Mouse (Mus musculus) limb, embryonic 11.5 days (tissue): ENCODE data around the gene Col26a1. TPM values are rescaled to one million over a fixed set of nuclear protein-coding genes. Genes with fewer than 3 reads are reported as not detected.
A peak's percentile ranks its signal among the peaks of the same experiment; 100 is the strongest.
"Not testable (repeated sequence)": the region's sequence is repeated elsewhere in the genome, so short reads cannot be mapped to it uniquely, and the experiment has no call there.

ENCODE experiments used
- ATAC-seq: fragments of 200-750 bp; cut with Nextera tagmentation; 2 replicates; pipeline ENCODE4 v1.8.0; 2017; ENCODE audit warnings: low read depth; ENCODE audit not compliant: insufficient number of reproducible peaks, low FRiP score, low TSS enrichment
- DNase-seq: peaks from one replicate; pipeline ENCODE4 v3.0.0-alpha.2; 2015; ENCODE audit warnings: low spot score
- H3K27ac ChIP-seq: fragments of 300-500 bp; sonication (generic); replicated peaks from 2 replicates; pipeline ENCODE4 v1.5.1; 2014; ENCODE audit warnings: low read depth, mild to moderate bottlenecking, low read length
- H3K27me3 ChIP-seq: fragments of 300-500 bp; sonication (generic); 2 replicates; pipeline ENCODE4 v1.6.1; 2014; ENCODE audit warnings: mild to moderate bottlenecking, low read length, mixed read lengths; ENCODE audit not compliant: control insufficient read depth, insufficient read depth
- H3K36me3 ChIP-seq: fragments of 300-500 bp; sonication (generic); 2 replicates; pipeline ENCODE4 v1.6.1; 2014; ENCODE audit warnings: mild to moderate bottlenecking, low read length, moderate library complexity, mixed read lengths; ENCODE audit not compliant: control insufficient read depth, insufficient read depth
- H3K4me1 ChIP-seq: fragments of 300-500 bp; sonication (generic); 2 replicates; pipeline ENCODE4 v1.6.1; 2014; ENCODE audit warnings: low read length, mixed read lengths; ENCODE audit not compliant: control insufficient read depth, insufficient read depth
- H3K4me2 ChIP-seq: fragments of 300-500 bp; sonication (generic); 2 replicates; pipeline ENCODE4 v1.6.1; 2014; ENCODE audit warnings: low read depth, mild to moderate bottlenecking, moderate library complexity; ENCODE audit not compliant: severe bottlenecking
- H3K4me3 ChIP-seq: fragments of 300-500 bp; sonication (generic); 2 replicates; pipeline ENCODE4 v1.5.1; 2014; ENCODE audit warnings: low read depth, low read length
- H3K9ac ChIP-seq: fragments of 300-500 bp; sonication (generic); 2 replicates; pipeline ENCODE4 v1.6.1; 2014; ENCODE audit warnings: mild to moderate bottlenecking, low read length
- H3K9me3 ChIP-seq: fragments of 300-500 bp; sonication (generic); 2 replicates; pipeline ENCODE4 v1.6.1; 2016; ENCODE audit warnings: low read length; ENCODE audit not compliant: control insufficient read depth
- WGBS: fragments of 180-500 bp; shearing (Covaris S2); extraction: QIAGEN DNeasy Blood & Tissue Kit; methylation state at CpG from one replicate; pipeline ENCODE4 v1.1.7; 2014; 5-methylcytosine and 5-hydroxymethylcytosine counted together
- polyA plus RNA-seq: library from polyadenylated mRNA; unstranded; fragments of >200 nt; fragmentation: Nextera tagmentation; extraction: Ambion mirVana; gene quantifications from 2 replicates; pipeline ENCODE4 v1.2.1, GENCODE M21; 2014

Gene Col26a1
- polyA plus RNA-seq, 1 experiment from 2014 or later, result 69.0 TPM

DNA sequence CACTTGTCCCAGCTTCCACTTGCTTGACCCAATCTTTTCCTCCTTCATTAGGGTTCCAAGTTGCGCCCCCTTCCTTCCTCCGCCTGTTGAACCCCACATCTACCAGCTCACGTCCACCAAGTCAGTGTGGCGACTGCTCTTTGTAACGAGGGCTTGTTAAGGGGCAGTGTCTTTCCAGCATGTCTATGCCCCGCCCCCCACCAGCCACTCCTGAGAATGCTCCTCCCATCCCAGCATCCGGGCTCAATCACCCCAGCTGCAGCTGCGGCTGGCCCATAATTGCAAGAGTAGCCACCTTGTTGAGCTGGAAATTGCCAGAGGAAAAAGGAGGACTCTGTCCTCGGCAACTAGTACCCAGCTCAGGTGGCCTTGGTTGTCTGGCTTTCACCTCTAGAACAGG, 136.4 kb downstream of the Col26a1 start:
- Histone ChIP-seq H3K9ac (no peak overlapping the region), H3K4me3 (no peak overlapping the region), H3K4me2 (no peak overlapping the region), H3K36me3 (peaks cover 37% of the 10 kb centered on the region), H3K9me3 (peaks cover 29% of the 10 kb centered on the region), H3K4me1 (no peaks in the 10 kb centered on the region), H3K27me3 (no peaks in the 10 kb centered on the region), H3K27ac (no peak overlapping the region)
- no peak for DNase-seq
- no peak for ATAC-seq
- 80% methylated on average over 9 of the region's 9 CpGs for WGBS

DNA sequence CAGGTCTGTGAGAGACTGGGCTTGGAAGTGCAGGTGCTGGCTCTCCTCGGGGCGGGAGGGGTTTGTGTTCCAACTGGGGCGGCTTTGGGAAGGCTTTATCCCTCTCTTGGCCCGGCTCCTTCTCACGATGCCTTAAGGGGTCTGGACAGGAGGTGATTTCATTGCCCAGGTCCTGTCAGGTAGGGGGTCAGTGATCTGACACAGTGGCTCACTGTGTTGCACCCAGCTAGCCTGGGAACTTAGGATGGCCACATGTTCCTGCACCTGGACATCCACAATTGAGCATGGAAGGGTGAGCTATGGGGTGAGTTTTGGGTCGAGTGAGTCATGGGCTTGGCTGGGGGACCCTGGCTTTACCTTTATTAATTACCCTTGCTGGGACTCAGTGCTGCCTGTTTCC, 144.1 kb downstream of the Col26a1 start:
- no peaks in the 10 kb centered on the region for H3K36me3 ChIP-seq
- no peak overlapping the region for H3K9ac ChIP-seq
- no peak for DNase-seq
- WGBS, result 47% methylated on average over 6 of the region's 6 CpGs
- no peaks in the 10 kb centered on the region for H3K27me3 ChIP-seq
- no peak for ATAC-seq
- H3K27ac ChIP-seq, result no peak overlapping the region
- H3K4me3 ChIP-seq, result no peak overlapping the region
- no peaks in the 10 kb centered on the region for H3K4me1 ChIP-seq
- H3K9me3 ChIP-seq, result no peaks in the 10 kb centered on the region
- no peak overlapping the region for H3K4me2 ChIP-seq

DNA sequence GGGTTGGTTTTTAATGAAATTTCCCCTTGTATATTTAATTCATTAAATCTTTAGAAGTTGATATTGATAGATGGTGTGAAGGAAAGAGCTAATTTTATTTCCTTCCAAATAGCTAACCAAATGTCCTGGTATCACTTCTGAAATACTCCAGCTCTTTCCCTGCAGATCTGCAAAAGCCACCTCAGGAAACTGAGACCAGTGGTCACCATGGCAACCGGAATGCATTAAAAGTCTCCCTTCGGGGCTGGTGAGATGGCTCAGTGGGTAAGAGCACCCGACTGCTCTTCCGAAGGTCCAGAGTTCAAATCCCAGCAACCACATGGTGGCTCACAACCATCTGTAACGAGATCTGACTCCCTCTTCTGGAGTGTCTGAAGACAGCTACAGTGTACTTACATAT, 156.7 kb downstream of the Col26a1 start:
- H3K36me3 ChIP-seq, H3K4me2 ChIP-seq, H3K4me1 ChIP-seq, H3K4me3 ChIP-seq, ATAC-seq, DNase-seq, H3K9me3 ChIP-seq, H3K27me3 ChIP-seq, H3K9ac ChIP-seq, H3K27ac ChIP-seq: not testable (repeated sequence)
- WGBS, result 93% methylated on average over 4 of the region's 5 CpGs

DNA sequence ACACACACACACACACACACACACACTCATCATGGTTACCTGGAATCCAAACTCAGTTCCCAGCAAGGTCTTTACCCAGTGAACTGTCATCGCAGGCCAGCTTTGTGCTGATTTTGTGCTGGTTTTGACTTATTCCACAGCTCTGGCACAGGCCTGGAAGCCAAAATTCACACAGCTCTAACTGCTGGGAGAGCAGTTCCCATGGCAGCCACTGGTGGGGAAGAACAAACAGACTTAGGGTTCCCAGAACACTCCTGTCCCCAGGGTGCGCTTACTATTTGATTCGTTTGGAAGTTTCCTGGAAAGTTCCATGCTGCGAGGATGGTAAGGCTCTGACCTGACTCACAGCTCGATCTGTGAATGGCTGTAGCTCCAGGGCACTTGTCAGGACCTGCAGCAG, 161.4 kb downstream of the Col26a1 start:
- WGBS, result 76% methylated on average over 5 of the region's 5 CpGs
- no peak for DNase-seq

DNA sequence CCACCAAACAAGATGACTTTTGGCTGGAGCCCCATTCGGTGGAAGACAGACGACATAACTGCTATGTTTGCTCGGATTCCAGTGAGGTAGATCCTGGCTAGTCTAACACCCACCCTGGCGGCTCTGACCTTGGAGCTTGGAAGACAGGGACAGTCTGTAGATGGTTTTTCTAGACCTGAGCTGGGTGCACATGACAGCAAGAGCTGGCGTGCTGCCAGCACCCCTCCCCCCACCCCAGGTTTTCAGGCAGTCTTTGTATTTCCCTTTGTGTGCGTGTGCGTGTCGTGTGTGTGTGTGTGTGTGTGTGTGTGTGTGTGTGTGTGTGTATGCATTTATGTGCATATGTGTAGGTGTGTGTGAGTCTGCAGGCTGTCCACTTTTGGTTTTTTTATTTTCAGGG, 164.4 kb downstream of the Col26a1 start:
- no peaks in the 10 kb centered on the region for H3K4me1 ChIP-seq
- ATAC-seq (no peak), DNase-seq (no peak)
- H3K9me3 ChIP-seq, result no peaks in the 10 kb centered on the region
- H3K4me2 ChIP-seq, result no peak overlapping the region
- H3K9ac ChIP-seq, result no peak overlapping the region
- no peaks in the 10 kb centered on the region for H3K36me3 ChIP-seq
- no peak overlapping the region for H3K27ac ChIP-seq
- no peaks in the 10 kb centered on the region for H3K27me3 ChIP-seq
- 83% methylated on average over 8 of the region's 8 CpGs for WGBS
- H3K4me3 ChIP-seq, result no peak overlapping the region

More for the DNA sequence above, 161.4 kb downstream of the Col26a1 start:
- ATAC-seq, result no peak
- Histone ChIP-seq H3K9ac (no peak overlapping the region), H3K36me3 (no peaks in the 10 kb centered on the region), H3K27ac (no peak overlapping the region), H3K4me1 (no peaks in the 10 kb centered on the region), H3K27me3 (no peaks in the 10 kb centered on the region), H3K4me2 (no peak overlapping the region), H3K9me3 (no peaks in the 10 kb centered on the region), H3K4me3 (no peak overlapping the region)

DNA sequence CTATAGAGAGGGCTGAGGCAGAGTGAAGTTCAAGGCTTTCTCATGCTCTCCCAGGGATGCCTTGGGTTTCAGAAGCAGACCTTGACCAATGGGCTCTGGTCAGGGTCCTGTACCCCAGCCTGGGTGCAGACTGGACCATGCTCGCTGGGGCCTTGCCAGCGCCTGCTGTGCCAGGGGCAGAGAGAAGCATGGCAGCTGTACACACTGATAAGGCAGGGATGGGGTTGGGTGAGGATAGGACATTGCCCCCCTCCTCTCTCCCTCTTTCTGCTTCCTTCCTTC, 165.5 kb downstream of the Col26a1 start:
- DNase-seq, result no peak
- no peak for ATAC-seq
- H3K9ac ChIP-seq, result no peak overlapping the region
- WGBS, result 82% methylated on average over 2 of the region's 2 CpGs
- H3K9me3 ChIP-seq, result no peaks in the 10 kb centered on the region
- no peak overlapping the region for H3K4me2 ChIP-seq
- H3K36me3 ChIP-seq, result no peaks in the 10 kb centered on the region
- no peaks in the 10 kb centered on the region for H3K4me1 ChIP-seq
- no peak overlapping the region for H3K4me3 ChIP-seq
- no peaks in the 10 kb centered on the region for H3K27me3 ChIP-seq
- no peak overlapping the region for H3K27ac ChIP-seq

DNA sequence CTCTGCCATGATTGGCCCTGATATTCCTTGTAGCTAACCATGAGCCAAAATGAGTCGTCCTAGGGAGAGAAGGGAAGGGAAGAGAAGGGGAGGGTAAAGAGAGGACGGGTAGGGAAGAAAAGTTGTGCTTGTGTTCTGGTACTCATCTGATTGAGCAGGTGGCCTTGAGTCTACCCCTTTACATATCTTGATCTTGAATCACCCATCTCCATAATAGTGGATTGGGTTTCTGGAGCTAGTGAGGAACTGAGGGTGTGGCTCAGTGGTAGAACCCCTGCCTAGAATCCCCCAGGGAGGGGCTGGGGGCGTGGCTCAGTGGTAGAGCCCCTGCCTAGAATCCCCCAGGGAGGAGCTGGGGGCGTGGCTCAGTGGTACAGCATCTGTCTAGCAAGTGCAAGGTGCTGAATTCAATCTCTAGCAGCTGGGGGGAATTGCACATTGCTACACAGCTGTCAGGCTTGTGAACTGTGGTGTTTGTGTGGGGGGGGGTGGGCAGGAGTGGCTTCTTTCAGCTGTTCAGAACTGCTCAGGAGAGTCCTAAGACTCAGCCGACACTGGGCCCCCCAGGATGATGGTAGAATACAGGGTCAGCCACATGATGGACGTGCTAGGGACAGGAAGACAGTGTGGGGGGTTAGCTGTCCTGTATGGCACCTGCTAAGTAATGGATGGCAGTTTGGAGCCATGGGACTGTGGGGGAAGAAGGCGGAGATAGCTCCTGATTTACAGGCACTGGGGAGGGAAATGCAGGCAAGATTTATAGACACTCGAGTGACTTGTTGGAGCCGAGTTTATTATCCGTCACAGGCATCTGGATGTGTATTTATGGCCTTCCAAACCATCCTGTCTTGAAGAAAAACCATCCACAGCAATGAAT, 166.1 kb downstream of the Col26a1 start:
- H3K27ac ChIP-seq, result no peak overlapping the region
- H3K4me1 ChIP-seq, result no peaks in the 10 kb centered on the region
- no peak overlapping the region for H3K4me3 ChIP-seq
- no peaks in the 10 kb centered on the region for H3K27me3 ChIP-seq
- WGBS, result 42% methylated on average over 10 of the region's 10 CpGs
- no peaks in the 10 kb centered on the region for H3K36me3 ChIP-seq
- H3K4me2 ChIP-seq, result no peak overlapping the region
- ATAC-seq, result no peak
- no peaks in the 10 kb centered on the region for H3K9me3 ChIP-seq
- no peak overlapping the region for H3K9ac ChIP-seq
- no peak for DNase-seq

DNA sequence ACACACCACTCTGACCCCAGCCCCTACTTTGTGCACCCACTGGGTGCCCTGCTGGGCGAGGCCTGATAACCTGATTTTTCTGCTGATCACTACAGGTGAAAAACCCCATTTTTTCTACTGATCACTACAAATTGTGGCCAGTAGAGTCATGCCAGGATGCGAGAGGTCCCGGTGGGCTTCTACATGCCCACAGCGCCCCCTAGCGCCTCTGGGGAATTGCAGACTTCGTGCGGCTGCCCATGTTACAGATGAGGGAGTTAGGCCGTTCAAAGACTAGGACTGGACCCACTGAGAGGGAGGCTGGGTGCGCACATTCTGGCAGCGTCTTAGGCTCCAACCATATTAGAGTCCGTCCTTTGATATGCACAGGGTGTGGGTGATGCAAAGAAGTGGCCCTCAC, 168.1 kb downstream of the Col26a1 start:
- Histone ChIP-seq H3K36me3 (no peaks in the 10 kb centered on the region), H3K4me2 (no peak overlapping the region), H3K9ac (no peak overlapping the region), H3K27me3 (no peaks in the 10 kb centered on the region), H3K4me1 (no peaks in the 10 kb centered on the region), H3K4me3 (no peak overlapping the region), H3K27ac (no peak overlapping the region), H3K9me3 (no peaks in the 10 kb centered on the region)
- no peak for ATAC-seq
- 24% methylated on average over 11 of the region's 11 CpGs for WGBS
- peak; percentile 85 for DNase-seq
